Mouse (Mus musculus): ENCODE results near the gene Alox12. TPM values are rescaled to one million over a fixed set of nuclear protein-coding genes. Genes with fewer than 3 reads are reported as not detected.

The Alox12 gene
- total RNA-seq, 2 experiments from 2014 or later, result 0.42 to 0.48 TPM

- peak; percentile 69; the same call in 1 of the 2 replicates for ATAC-seq (replicated peaks; ENCODE audit: low FRiP score, low TSS enrichment, poor library complexity, severe bottlenecking)
These were observed 7.9 kb downstream of the Alox12 start for GRCm38 (mm10) chr11:70247136-70247845.

- ATAC-seq (replicated peaks; ENCODE audit: low FRiP score, low TSS enrichment, poor library complexity, severe bottlenecking), result no peak
These were observed 12.6 kb downstream of the Alox12 start for GRCm38 (mm10) chr11:70242591-70242990.

GRCm38 (mm10) chr11:70239541-70240279 lies 15.4 kb downstream of the Alox12 start, which contains the start of the genes Gm21988 and Rnasek:
Gm21988 (minus strand) TSS chr11:70239830.
Rnasek (minus strand) TSS chr11:70239842.
- ATAC-seq (replicated peaks; ENCODE audit: low FRiP score, low TSS enrichment, poor library complexity, severe bottlenecking), result peak; percentile 41

- ATAC-seq (replicated peaks; ENCODE audit: low FRiP score, low TSS enrichment, poor library complexity, severe bottlenecking), result no peak
These were observed 16.3 kb downstream of the Alox12 start for GRCm38 (mm10) chr11:70238591-70239440.

GRCm38 (mm10) chr11:70237457-70238167 lies 17.5 kb downstream of the Alox12 start, which contains the start of gene 0610010K14Rik:
0610010K14Rik (minus strand) TSS chr11:70237914.
- peak; percentile 89 for ATAC-seq (replicated peaks; ENCODE audit: low FRiP score, low TSS enrichment, poor library complexity, severe bottlenecking)

GRCm38 (mm10) chr11:70236717-70237116 lies 18.4 kb downstream of the Alox12 start:
- no peak for ATAC-seq (replicated peaks; ENCODE audit: low FRiP score, low TSS enrichment, poor library complexity, severe bottlenecking)

- ATAC-seq (replicated peaks; ENCODE audit: low FRiP score, low TSS enrichment, poor library complexity, severe bottlenecking), result no peak
These were observed 19.8 kb downstream of the Alox12 start for GRCm38 (mm10) chr11:70235254-70235900.

- no peak for ATAC-seq (replicated peaks; ENCODE audit: low FRiP score, low TSS enrichment, poor library complexity, severe bottlenecking)
These were observed 20.7 kb downstream of the Alox12 start for GRCm38 (mm10) chr11:70234497-70234896.

- ATAC-seq (replicated peaks; ENCODE audit: low FRiP score, low TSS enrichment, poor library complexity, severe bottlenecking), result no peak
These were observed 21.1 kb downstream of the Alox12 start for GRCm38 (mm10) chr11:70234037-70234436.

GRCm38 (mm10) chr11:70233016-70233415 lies 22.1 kb downstream of the Alox12 start:
- ATAC-seq (replicated peaks; ENCODE audit: low FRiP score, low TSS enrichment, poor library complexity, severe bottlenecking), result no peak

GRCm38 (mm10) chr11:70232546-70232945 lies 22.6 kb downstream of the Alox12 start:
- no peak for ATAC-seq (replicated peaks; ENCODE audit: low FRiP score, low TSS enrichment, poor library complexity, severe bottlenecking)

- ATAC-seq (replicated peaks; ENCODE audit: low FRiP score, low TSS enrichment, poor library complexity, severe bottlenecking), result peak; percentile 76
These were observed 24.9 kb downstream of the Alox12 start for GRCm38 (mm10) chr11:70230239-70230727.

- no peak for ATAC-seq (replicated peaks; ENCODE audit: low FRiP score, low TSS enrichment, poor library complexity, severe bottlenecking)
These were observed 25.7 kb downstream of the Alox12 start, which contains the start of gene Bcl6b for GRCm38 (mm10) chr11:70229260-70230010. Bcl6b (minus strand) TSS chr11:70229798.

GRCm38 (mm10) chr11:70228828-70229227 lies 26.3 kb downstream of the Alox12 start:
- peak; percentile 64 for ATAC-seq (replicated peaks; ENCODE audit: low FRiP score, low TSS enrichment, poor library complexity, severe bottlenecking)

- no peak for ATAC-seq (replicated peaks; ENCODE audit: low FRiP score, low TSS enrichment, poor library complexity, severe bottlenecking)
These were observed 27.4 kb downstream of the Alox12 start for GRCm38 (mm10) chr11:70227661-70228245.

- no peak for ATAC-seq (replicated peaks; ENCODE audit: low FRiP score, low TSS enrichment, poor library complexity, severe bottlenecking)
These were observed 28.0 kb downstream of the Alox12 start for GRCm38 (mm10) chr11:70227126-70227525.

- no peak for ATAC-seq (replicated peaks; ENCODE audit: low FRiP score, low TSS enrichment, poor library complexity, severe bottlenecking)
These were observed 28.6 kb downstream of the Alox12 start for GRCm38 (mm10) chr11:70226602-70226890.
